Mouse (Mus musculus) macrophage (primary cell): Measurements from ENCODE around the gene Clic4. TPM values are rescaled to one million over a fixed set of nuclear protein-coding genes. Genes with fewer than 3 reads are reported as not detected.
"Not testable (repeated sequence)": the region's sequence is repeated elsewhere in the genome, so short reads cannot be mapped to it uniquely, and the experiment has no call there.

Source experiments
- H3K27ac ChIP-seq: fragments of 350-480 bp; formaldehyde crosslinking; 2 replicates; pipeline ENCODE4 v1.9.0; 2021
- H3K36me3 ChIP-seq: fragments of 350-480 bp; formaldehyde crosslinking; 2 replicates; pipeline ENCODE4 v1.9.0; 2021; ENCODE audit errors: inconsistent target
- H3K4me3 ChIP-seq: fragments of 350-480 bp; formaldehyde crosslinking; 2 replicates; pipeline ENCODE4 v1.9.0; 2021; ENCODE audit errors: inconsistent target
- H3K79me2 ChIP-seq: fragments of 350-480 bp; formaldehyde crosslinking; 2 replicates; pipeline ENCODE4 v1.9.0; 2021; ENCODE audit errors: inconsistent target
- WGBS: methylation state at CpG from one replicate; pipeline ENCODE4 v1.1.7; 2026; ENCODE audit warnings: inconsistent platforms; ENCODE audit not compliant: missing documents; 5-methylcytosine and 5-hydroxymethylcytosine counted together
- polyA plus RNA-seq: library from polyadenylated mRNA; stranded (reverse); fragments of 250-400 nt; gene quantifications from 3 replicates; pipeline ENCODE4 v1.2.4, GENCODE M21; 2018; ENCODE audit warnings: inconsistent platforms

Clic4 gene
- polyA plus RNA-seq, 1 experiment from 2014 or later: 173 TPM

DNA sequence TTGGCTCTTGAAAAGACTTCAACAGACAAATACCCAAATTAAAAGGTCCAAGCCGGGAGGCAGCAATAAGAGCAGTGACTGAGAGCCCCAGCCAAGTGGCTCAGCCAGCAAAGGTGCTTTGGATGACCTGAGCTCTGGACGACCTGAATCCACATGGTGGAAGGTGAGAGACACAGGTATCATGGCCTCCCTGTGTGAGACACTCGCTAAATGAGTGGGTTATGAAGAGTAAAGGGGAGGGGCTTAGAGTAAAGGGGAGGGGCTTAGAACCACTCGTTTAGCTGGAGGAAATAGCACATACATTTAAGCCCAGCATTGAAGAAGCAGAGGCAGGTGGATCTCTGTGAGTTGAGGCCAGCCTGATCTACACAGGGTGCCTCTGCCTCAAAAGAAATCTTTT is 10.8 kb upstream of the Clic4 start:
- H3K4me3 ChIP-seq: no peak overlapping the region
- WGBS: 78% methylated on average over 4 of the region's 4 CpGs

DNA sequence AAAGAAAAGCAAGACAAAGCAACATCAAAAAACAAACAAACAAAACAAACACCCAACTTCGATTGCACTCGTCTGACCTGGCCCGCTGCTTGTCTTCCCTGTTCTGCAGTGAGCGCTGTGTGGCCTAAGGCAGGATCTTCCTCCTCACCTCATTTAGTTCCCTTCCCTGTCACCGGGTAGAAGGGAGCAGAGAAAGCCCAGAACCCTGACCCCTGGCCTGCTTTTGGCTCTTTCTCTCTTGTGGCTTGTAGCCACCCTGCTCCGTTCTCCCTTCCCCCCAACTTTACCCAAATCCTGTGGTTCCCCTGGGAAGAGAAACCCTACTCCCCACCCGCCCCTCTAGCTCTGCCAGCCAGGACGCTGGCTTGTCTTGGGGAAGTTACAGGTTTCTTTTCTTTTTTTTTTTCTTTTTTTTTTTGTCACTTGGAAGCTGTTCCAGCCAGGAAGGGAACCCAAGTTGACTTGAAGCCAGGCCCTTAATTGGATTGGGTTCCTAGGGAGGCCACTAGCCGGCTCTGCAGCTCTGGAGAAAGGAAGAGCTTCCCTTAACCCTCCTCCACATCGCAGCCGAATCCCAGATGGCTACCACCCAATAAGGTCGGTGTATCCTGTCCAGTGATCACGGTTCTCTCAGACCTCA is 10.2 kb upstream of the Clic4 start:
- no peak overlapping the region for H3K4me3 ChIP-seq
- no peak overlapping the region for H3K27ac ChIP-seq
- WGBS: 89% methylated on average over 11 of the region's 13 CpGs
- H3K36me3 ChIP-seq: no peaks in the 10 kb centered on the region
- H3K79me2 ChIP-seq: no peaks in the 10 kb centered on the region

More for the DNA sequence above, 10.8 kb upstream of the Clic4 start:
- no peak overlapping the region for H3K27ac ChIP-seq
- no peaks in the 10 kb centered on the region for H3K79me2 ChIP-seq
- H3K36me3 ChIP-seq: no peaks in the 10 kb centered on the region

DNA sequence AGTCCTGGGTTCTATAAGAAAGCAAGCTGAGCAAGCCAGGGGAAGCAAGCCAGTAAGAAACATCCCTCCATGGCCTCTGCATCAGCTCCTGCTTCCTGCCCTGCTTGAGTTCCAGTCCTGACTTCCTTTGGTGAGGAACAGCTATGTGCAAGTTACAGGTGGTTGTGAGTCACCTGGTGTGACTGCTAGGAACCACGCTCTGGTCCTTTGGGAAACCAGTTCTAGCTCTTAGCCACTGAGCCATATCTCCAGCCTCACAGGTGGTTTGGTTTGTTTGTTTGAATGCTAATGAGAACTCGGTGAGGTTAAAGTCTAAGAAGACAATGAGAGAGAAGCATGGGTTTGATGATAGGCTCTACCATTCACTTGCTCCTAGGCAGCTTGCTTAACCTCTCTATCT is 7.4 kb upstream of the Clic4 start:
- H3K4me3 ChIP-seq, H3K79me2 ChIP-seq, H3K27ac ChIP-seq, H3K36me3 ChIP-seq: not testable (repeated sequence)
- 100% methylated on average over 2 of the region's 2 CpGs for WGBS

DNA sequence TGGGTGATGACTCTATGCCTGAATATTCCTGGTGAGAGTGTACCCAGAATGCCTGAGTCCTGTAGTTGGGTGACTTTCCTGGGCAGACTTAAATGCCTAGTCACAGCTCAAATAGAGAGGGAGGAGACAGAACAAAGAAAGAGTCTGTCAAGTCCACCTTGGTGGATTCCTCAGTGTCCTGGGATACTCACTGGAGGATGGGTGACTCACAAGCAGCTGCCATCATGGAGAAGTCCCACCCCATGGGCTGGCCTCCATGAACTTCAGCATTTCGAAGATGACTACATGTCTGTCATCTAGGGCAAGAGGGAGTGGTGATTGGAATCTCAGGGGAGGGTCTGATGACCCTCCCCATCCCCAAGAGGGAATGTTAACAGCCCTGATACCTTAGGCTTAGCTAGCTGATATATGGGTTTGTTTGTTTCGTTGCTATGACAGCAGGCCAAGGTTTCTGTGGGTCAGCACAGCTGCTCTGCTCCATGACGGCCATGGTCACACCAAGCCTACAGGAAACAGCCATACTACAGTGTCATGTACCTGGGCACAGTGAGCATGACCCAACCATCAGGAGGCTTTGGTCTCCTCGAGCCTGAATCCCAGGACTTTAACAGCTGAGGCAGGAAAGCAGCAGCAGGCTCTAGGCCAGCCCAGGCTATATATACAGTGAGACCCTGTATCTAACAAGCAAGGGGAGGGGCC is 4.2 kb upstream of the Clic4 start:
- Histone ChIP-seq H3K27ac (no peak overlapping the region), H3K36me3 (no peaks in the 10 kb centered on the region), H3K79me2 (peaks cover 3% of the 10 kb centered on the region), H3K4me3 (no peak overlapping the region)
- WGBS: 81% methylated on average over 4 of the region's 4 CpGs

GRCm38 (mm10) chr4:135274761-135275160 is 2.1 kb upstream of the Clic4 start:
- H3K36me3 ChIP-seq: no peaks in the 10 kb centered on the region
- WGBS: 91% methylated on average over 7 of the region's 7 CpGs
- H3K27ac ChIP-seq: no peak overlapping the region
- no peak overlapping the region for H3K4me3 ChIP-seq
- peaks cover 23% of the 10 kb centered on the region for H3K79me2 ChIP-seq

DNA sequence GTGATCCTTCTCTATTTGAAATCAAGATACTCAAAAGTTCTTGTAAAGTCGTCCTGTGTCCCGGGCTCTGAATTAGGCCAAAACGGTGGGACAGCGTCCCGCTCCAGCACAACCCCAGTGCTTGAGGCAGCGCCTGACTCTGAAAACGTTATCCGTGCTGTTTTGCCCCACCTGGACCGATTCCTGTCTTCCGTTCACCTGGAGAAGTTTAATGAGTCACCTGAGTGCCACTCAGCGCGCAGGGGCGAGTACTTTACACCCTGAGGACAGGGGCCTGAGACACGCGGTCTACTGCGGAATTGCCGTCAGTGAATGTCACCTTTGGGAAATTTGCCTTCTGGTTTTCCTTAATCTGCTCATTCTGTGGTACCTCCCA is 681 bp upstream of the Clic4 start:
- peak overlapping the region; percentile 24; the same call in 1 of the 2 replicates for H3K4me3 ChIP-seq
- H3K27ac ChIP-seq: peak overlapping the region; percentile 22; the same call in 1 of the 2 replicates
- peaks cover 38% of the 10 kb centered on the region for H3K79me2 ChIP-seq
- 21% methylated on average over 17 of the region's 17 CpGs for WGBS
- no peaks in the 10 kb centered on the region for H3K36me3 ChIP-seq

GRCm38 (mm10) chr4:135271881-135272616 is 565 bp downstream of the Clic4 start:
- H3K27ac ChIP-seq: peak overlapping the region; percentile 84
- WGBS: under 1% methylated on average over 66 of the region's 67 CpGs

DNA sequence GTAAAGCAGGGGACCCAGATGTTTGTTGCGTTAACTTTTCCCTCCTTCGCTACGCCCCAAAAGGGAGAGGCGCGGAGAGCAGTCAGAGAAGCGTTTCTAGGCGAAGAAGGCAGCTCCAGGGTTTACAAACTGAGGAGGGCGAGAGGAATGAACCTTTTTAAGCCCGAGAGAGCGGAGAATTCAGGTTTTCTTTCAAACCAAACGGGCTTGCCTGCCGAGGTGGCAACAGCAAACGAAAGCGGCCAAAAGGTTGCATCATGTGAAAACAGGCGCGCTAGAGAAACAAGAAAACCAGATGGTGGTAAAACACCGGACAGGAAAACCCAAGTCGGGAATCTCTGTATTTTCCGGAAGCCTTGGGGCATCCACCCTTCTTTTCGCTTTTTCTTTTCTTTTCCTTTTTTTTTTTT is 1.2 kb downstream of the Clic4 start:
- no peaks in the 10 kb centered on the region for H3K36me3 ChIP-seq
- peaks cover 57% of the 10 kb centered on the region for H3K79me2 ChIP-seq
- under 1% methylated on average over 19 of the region's 20 CpGs for WGBS
- H3K27ac ChIP-seq: peak overlapping the region; percentile 84
- H3K4me3 ChIP-seq: peak overlapping the region; percentile 92

More at GRCm38 (mm10) chr4:135271881-135272616, 565 bp downstream of the Clic4 start:
- H3K36me3 ChIP-seq: no peaks in the 10 kb centered on the region
- H3K4me3 ChIP-seq: peak overlapping the region; percentile 92
- H3K79me2 ChIP-seq: peaks cover 50% of the 10 kb centered on the region

DNA sequence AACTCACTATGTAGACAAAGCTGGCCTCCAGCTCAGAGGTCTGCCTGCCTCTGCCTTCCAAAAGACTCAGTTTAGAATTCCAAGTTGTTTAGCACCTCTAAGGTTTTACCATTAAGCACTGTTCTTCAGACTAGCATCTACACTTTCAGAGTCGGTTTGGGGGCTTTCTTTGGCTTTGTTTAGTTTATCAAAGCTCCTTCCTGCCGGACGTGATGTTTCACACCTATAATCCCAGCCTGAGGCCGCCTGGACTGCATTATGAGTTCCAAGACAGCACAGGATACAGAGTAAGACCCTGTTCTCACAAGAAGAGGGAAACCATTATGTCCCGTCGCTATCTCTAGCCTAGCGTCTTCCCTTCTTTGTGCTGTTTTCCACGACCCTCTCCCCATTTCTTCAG is 2.1 kb downstream of the Clic4 start:
- no peaks in the 10 kb centered on the region for H3K36me3 ChIP-seq
- peak overlapping the region; percentile 84; the same call in 1 of the 2 replicates for H3K27ac ChIP-seq
- H3K4me3 ChIP-seq: peak overlapping the region; percentile 92
- 82% methylated on average over 8 of the region's 8 CpGs for WGBS
- peaks cover 66% of the 10 kb centered on the region for H3K79me2 ChIP-seq

DNA sequence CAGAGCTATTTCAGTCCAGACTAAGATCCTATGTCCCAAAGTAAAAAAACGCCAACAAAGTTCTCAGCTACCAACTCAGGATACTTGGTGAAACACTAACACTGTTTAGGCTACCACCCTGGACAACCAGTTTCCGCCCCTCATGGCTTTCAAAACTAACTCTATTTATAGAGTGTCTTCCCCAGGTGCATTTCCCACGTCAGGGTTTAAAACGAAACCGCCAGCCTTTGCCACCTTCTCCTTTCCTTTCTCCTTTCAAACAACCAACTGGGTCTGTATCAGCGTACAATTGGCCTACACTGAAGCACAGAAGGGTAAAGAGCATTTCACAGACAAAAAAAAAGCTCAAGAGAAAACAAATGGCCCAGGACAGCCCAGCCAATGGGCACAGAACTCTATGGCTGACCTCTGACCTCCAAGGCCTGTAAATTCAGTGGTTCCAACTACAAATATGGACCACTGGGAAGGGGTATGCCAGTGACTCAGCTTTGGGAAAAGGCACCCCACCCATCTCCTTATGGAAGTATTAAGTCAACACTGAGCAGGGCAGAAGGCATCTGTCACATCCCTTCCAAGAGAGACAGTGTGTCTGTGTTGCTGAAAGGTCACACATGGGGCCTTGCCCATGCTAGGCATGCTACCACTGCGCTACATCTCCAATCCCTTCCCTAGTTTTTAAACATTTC is 2.8 kb downstream of the Clic4 start:
- WGBS: 47% methylated on average over 7 of the region's 7 CpGs
- Histone ChIP-seq H3K27ac (no peak overlapping the region), H3K36me3 (no peaks in the 10 kb centered on the region), H3K4me3 (0 out of 2 replicates have a peak overlapping the region, but pooled peaks have one; percentile 92), H3K79me2 (peaks cover 73% of the 10 kb centered on the region)

DNA sequence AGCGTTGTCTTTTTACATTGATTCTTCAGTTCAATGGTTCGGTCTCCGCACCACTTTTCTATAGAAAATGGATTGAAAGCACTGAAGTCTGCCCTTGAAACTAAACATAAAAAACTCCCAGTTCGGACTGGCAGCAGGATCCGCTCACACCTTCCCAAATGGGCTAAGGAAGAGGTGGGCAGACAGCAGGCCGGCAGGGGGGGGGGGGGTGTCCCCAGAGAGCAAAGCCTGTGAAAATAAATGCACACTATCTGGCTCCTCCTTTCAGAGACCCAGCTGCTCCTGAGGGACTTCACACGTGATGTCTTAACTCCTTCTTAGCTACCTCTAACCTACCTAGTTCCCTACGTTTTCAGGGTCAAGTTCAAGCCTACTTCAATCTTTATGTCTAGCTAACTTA is 5.1 kb downstream of the Clic4 start:
- 89% methylated on average over 7 of the region's 8 CpGs for WGBS
- no peak overlapping the region for H3K4me3 ChIP-seq
- H3K36me3 ChIP-seq: no peaks in the 10 kb centered on the region; the same call in 1 of the 2 replicates
- peaks cover 96% of the 10 kb centered on the region for H3K79me2 ChIP-seq
- H3K27ac ChIP-seq: no peak overlapping the region

DNA sequence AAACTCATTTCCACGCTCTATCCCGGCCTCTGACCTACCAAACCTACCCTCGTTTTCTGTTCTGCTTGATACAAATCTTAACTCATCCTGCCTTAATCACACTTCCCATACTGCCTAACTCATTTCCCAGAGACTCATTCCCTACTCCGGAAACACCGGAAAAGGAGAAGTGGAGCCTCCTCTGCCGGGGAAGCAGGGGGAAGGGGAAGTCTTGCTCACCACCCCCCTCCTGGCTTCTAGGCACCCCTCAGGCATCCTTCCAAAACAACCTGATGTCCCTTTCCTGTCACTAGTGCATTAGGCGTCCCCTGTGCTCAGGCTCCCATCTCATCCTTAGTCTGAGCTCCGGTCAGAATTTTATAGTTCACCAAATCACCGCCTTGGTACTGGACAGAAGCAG is 5.6 kb downstream of the Clic4 start:
- Histone ChIP-seq H3K36me3 (no peaks in the 10 kb centered on the region; the same call in 1 of the 2 replicates), H3K4me3 (no peak overlapping the region), H3K79me2 (peaks cover 100% of the 10 kb centered on the region), H3K27ac (no peak overlapping the region)
- WGBS: 44% methylated on average over 9 of the region's 9 CpGs

GRCm38 (mm10) chr4:135260434-135260833 is 12.2 kb downstream of the Clic4 start:
- Histone ChIP-seq H3K27ac (no peak overlapping the region), H3K36me3 (peaks cover 7% of the 10 kb centered on the region; the same call in 1 of the 2 replicates), H3K79me2 (peaks cover 98% of the 10 kb centered on the region), H3K4me3 (no peak overlapping the region)
- WGBS: 87% methylated on average over 4 of the region's 4 CpGs

DNA sequence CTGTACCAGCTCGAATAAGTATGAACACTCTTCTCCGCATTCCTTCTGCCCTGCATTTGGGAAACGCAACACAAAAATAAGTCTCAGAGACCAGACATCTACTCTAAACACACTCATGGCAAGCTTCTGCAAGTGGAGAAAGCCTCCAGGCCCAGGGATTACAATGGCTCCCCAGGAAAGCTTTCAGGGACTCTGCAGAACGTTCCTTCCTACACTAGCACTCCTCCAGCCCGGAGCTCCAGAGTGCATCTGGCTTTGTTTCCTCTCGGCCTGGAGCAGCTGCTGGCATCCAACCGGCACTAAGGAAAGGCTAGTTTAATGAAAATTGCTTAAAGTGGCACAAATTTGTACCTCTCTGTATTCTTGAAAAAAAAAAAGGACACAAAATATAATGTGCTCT is 14.1 kb downstream of the Clic4 start:
- H3K36me3 ChIP-seq: peaks cover 7% of the 10 kb centered on the region; the same call in 1 of the 2 replicates
- 93% methylated on average over 6 of the region's 7 CpGs for WGBS

More for the DNA sequence above, 14.1 kb downstream of the Clic4 start:
- Histone ChIP-seq H3K79me2 (peaks cover 98% of the 10 kb centered on the region), H3K27ac (no peak overlapping the region), H3K4me3 (no peak overlapping the region)
